Mouse (Mus musculus) hindbrain, embryonic 15.5 days (tissue): Measurements from ENCODE around the gene Defb36. TPM values are rescaled to one million over a fixed set of nuclear protein-coding genes. Genes with fewer than 3 reads are reported as not detected.

Experiments used
- ATAC-seq: fragments of 200-750 bp; cut with Nextera tagmentation; 2 replicates; pipeline ENCODE4 v1.8.0; 2017; ENCODE audit warnings: low read depth, moderate number of reproducible peaks, moderate TSS enrichment; ENCODE audit not compliant: low FRiP score
- H3K27ac ChIP-seq: fragments of 300-500 bp; sonication (generic); replicated peaks from 2 replicates; pipeline ENCODE4 v1.5.1; 2015; ENCODE audit warnings: mild to moderate bottlenecking, inconsistent platforms
- H3K27me3 ChIP-seq: fragments of 300-500 bp; sonication (generic); 2 replicates; pipeline ENCODE4 v1.6.1; 2015; ENCODE audit warnings: control low read depth, inconsistent platforms
- H3K36me3 ChIP-seq: fragments of 300-500 bp; sonication (generic); 2 replicates; pipeline ENCODE4 v1.6.1; 2015; ENCODE audit warnings: control low read depth, inconsistent platforms
- H3K4me1 ChIP-seq: fragments of 300-500 bp; sonication (generic); replicated peaks from 2 replicates; pipeline ENCODE4 v1.6.1; 2015; ENCODE audit warnings: control low read depth, inconsistent platforms
- H3K4me2 ChIP-seq: fragments of 300-500 bp; sonication (generic); 2 replicates; pipeline ENCODE4 v1.6.1; 2015; ENCODE audit warnings: moderate library complexity, mild to moderate bottlenecking, inconsistent platforms
- H3K4me3 ChIP-seq: fragments of 300-500 bp; sonication (generic); 2 replicates; pipeline ENCODE4 v1.5.1; 2015; ENCODE audit warnings: mild to moderate bottlenecking, inconsistent platforms
- H3K9ac ChIP-seq: fragments of 300-500 bp; sonication (generic); 2 replicates; pipeline ENCODE4 v1.6.1; 2015; ENCODE audit warnings: inconsistent platforms
- H3K9me3 ChIP-seq: fragments of 300-500 bp; sonication (generic); 2 replicates; pipeline ENCODE4 v1.6.1; 2016; ENCODE audit warnings: control low read depth, inconsistent platforms
- WGBS: fragments of 180-500 bp; shearing (Covaris S2); methylation state at CpG from one replicate; pipeline ENCODE4 v1.1.7; 2015; 5-methylcytosine and 5-hydroxymethylcytosine counted together
- polyA plus RNA-seq: library from polyadenylated mRNA; unstranded; fragments of >200 nt; fragmentation: Nextera tagmentation; extraction: Ambion mirVana; gene quantifications from 2 replicates; pipeline ENCODE4 v1.2.1, GENCODE M21; 2015

Defb36 gene
- polyA plus RNA-seq, 1 experiment from 2014 or later, result not detected

DNA sequence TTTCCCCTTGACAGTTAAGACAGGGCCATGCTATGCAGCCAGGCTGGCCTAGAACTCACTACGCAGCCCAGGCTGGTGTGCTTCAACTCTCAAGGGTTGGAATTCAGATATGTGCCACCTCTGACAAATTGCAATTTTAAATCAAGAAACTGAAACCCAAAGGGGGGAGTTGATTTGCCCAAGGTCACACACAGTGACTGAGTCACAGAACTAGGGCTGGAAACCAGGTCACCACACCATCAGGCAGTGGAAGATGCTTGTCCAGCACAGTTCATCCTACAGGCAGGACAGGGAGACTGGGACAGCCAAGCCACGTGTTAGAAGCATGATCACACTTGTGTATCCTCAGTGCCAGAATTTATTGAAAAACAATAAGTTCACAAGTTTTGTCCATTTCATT, 20.4 kb downstream of the Defb36 start:
- Histone ChIP-seq H3K27me3 (peaks cover 28% of the 10 kb centered on the region), H3K9ac (no peak overlapping the region), H3K36me3 (no peaks in the 10 kb centered on the region), H3K4me2 (no peak overlapping the region), H3K4me3 (no peak overlapping the region), H3K4me1 (peaks cover 15% of the 10 kb centered on the region), H3K9me3 (no peaks in the 10 kb centered on the region), H3K27ac (no peak overlapping the region)
- WGBS, result 93% methylated on average over 2 of the region's 2 CpGs
- ATAC-seq, result no peak

DNA sequence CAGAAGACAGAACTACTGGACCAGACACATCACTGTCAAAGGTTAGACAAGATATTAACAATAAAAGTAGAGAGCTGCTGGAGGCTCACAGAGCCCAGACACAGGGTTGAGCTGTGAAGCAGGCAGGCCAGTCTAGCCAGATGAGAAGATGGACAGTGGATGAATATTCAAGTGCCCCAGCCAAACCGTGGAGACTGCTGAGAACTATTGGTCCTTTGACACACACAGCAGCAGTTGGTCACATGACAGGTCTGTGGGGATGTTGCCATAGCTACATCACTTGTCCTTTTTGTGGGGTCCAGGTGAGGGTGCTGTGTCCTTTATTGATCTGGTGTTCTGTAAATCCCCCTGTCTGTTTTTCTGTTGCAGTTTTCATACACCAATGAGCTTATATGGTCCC, 21.1 kb downstream of the Defb36 start:
- Histone ChIP-seq H3K27ac (no peak overlapping the region), H3K4me2 (no peak overlapping the region), H3K27me3 (peaks cover 28% of the 10 kb centered on the region), H3K4me1 (peaks cover 15% of the 10 kb centered on the region), H3K4me3 (no peak overlapping the region), H3K36me3 (no peaks in the 10 kb centered on the region), H3K9ac (no peak overlapping the region), H3K9me3 (no peaks in the 10 kb centered on the region)
- 0% methylated on average over 1 of the region's 1 CpGs for WGBS
- ATAC-seq, result no peak

DNA sequence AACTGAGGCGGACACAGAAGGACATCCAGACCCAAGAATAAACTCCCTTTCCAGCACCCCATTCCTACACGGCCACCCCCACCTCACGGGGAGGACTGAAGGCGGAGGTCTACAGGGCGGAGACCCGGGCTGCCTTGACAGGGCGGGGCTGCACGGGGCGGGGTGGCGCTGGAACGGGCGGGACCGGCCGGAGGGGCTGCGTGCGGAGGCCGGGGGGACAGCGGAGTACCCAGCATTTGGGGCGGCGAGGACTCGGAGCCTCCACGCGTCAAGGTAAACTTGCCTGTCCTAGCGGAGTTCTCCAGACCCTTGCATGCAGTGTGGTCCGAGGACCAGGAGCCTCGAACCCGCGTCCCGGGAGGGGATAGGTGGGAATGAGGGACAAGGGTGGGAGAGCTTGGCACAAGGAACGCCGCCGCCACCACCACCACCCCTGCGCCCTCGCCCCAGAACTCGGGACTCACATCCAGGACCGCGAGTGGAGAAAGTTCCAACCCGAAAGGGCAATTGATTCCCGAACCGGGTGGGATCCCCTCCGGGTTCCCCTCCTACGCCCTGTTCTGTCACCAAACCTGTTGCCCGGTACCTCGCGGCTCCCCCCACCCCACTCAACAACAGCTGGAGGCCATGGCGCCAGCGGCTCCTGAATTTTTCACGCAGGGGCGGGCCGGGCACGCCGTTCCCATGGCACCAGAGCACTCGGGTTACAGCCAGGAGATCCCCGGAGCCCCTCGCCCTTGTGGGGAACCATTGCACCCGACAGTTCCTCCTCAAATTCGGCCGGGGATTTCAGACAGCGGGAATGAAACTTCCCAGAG, 22.9 kb downstream of the Defb36 start, which contains the start of gene Rem1:
Rem1 (plus strand) TSS at position 178 of the 818 bp plus-strand sequence.
- H3K9ac ChIP-seq, result 0 out of 2 replicates have a peak within 1 kb of the TSS, but pooled peaks have one; percentile 13
- 2% methylated on average over 46 of the region's 59 CpGs for WGBS

DNA sequence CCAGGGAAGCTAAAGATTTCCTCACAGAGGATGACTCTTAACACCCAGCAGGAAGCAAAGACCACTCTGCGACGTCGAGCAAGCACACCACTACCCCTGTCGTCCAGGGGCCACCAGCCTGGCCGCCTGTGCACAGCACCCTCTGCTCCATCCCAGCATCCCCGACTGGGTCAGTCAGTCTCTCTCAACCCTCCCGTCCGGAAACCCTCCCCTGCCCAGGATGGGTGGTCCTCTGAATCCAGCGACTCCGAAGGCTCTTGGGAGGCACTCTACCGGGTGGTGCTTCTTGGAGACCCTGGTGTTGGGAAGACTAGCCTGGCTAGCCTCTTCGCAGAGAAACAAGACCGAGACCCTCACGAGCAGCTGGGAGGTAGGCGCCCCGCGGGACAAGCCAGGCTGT, 23.9 kb downstream of the Defb36 start:
- H3K27me3 ChIP-seq, result peaks cover 28% of the 10 kb centered on the region

More for the DNA sequence above, 22.9 kb downstream of the Defb36 start, which contains the start of gene Rem1:
- peaks cover 15% of the 10 kb centered on the region for H3K4me1 ChIP-seq
- H3K4me2 ChIP-seq, result peak within 1 kb of the TSS; percentile 63
- peak within 1 kb of the TSS; percentile 32 for H3K4me3 ChIP-seq
- H3K27ac ChIP-seq, result no peak within 1 kb of the TSS
- H3K9me3 ChIP-seq, result no peaks in the 10 kb centered on the region
- H3K27me3 ChIP-seq, result peaks cover 28% of the 10 kb centered on the region
- ATAC-seq, result no peak
- no peaks in the 10 kb centered on the region for H3K36me3 ChIP-seq

DNA sequence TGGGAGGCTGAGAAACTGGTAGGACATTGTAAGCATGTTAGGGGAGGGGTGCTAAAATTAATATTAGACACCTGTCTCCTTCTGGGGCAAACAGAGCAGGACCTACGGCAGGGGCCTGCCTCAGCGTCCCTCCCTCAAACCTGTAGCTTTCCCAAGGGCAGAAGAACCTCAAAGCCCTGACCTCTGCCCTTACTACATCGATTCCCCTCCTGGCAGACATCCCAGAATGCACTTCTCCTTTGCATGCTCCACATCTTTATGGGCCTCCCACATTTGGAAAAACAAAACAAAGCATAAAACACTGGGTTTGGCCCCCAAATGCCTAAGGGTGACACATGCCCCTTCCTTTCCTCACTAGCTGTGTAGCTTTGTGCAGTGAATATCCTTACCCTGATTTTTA, 25.1 kb downstream of the Defb36 start:
- 71% methylated on average over 3 of the region's 3 CpGs for WGBS
- Histone ChIP-seq H3K4me2 (no peak overlapping the region), H3K4me1 (peaks cover 15% of the 10 kb centered on the region), H3K27ac (no peak overlapping the region), H3K9me3 (no peaks in the 10 kb centered on the region), H3K4me3 (no peak overlapping the region), H3K36me3 (no peaks in the 10 kb centered on the region), H3K9ac (no peak overlapping the region), H3K27me3 (peaks cover 28% of the 10 kb centered on the region)
- ATAC-seq, result no peak

More for the DNA sequence above, 23.9 kb downstream of the Defb36 start:
- Histone ChIP-seq H3K4me1 (peaks cover 15% of the 10 kb centered on the region), H3K4me3 (no peak overlapping the region), H3K4me2 (no peak overlapping the region), H3K9me3 (no peaks in the 10 kb centered on the region), H3K27ac (no peak overlapping the region), H3K9ac (no peak overlapping the region), H3K36me3 (no peaks in the 10 kb centered on the region)
- WGBS, result 49% methylated on average over 17 of the region's 17 CpGs
- no peak for ATAC-seq

DNA sequence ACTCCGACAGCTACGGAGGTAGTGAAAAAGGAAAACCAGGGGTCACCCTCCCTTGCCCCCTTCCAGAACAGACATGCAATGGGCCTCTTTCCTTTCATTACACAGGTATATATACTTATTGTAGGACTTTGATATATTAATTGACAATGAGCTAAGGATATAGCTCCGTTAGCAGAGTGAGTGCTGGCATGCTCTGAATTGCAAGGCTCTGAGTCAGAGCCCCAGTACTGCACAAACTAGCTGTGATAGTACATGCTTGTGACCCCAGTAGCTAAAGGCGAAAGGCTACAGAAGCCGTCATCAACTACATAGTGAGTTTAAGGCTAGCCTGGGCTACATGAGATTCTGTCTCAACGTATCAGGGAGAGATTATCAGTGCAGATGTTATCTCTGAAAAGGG, 25.8 kb downstream of the Defb36 start:
- no peak overlapping the region for H3K27ac ChIP-seq
- H3K9me3 ChIP-seq, result no peaks in the 10 kb centered on the region
- H3K36me3 ChIP-seq, result no peaks in the 10 kb centered on the region
- peaks cover 15% of the 10 kb centered on the region for H3K4me1 ChIP-seq
- H3K9ac ChIP-seq, result no peak overlapping the region
- H3K4me3 ChIP-seq, result no peak overlapping the region
- H3K27me3 ChIP-seq, result peaks cover 28% of the 10 kb centered on the region
- WGBS, result 94% methylated on average over 6 of the region's 6 CpGs
- ATAC-seq, result no peak
- H3K4me2 ChIP-seq, result no peak overlapping the region

DNA sequence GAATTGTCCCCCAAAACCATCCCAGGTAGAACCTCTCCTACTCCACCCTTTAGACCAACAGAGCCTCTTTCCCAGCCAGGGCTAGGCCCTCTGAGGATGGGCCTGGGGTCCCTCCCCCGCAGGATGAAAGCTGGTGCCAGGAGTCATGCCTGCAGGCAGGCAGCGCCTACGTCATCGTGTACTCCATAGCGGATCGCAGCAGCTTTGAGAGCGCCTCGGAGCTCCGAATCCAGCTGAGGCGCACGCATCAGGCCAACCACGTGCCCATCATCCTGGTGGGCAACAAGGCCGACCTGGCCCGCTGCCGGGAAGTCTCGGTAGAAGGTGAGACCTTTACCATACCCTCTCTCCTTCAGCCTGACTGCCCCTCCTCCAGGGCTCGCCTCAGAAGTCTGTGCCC, 29.2 kb downstream of the Defb36 start:
- Histone ChIP-seq H3K27me3 (peaks cover 8% of the 10 kb centered on the region), H3K4me2 (peak overlapping the region; percentile 37), H3K36me3 (no peaks in the 10 kb centered on the region), H3K4me1 (no peaks in the 10 kb centered on the region), H3K9me3 (no peaks in the 10 kb centered on the region), H3K27ac (no peak overlapping the region), H3K4me3 (0 out of 2 replicates have a peak overlapping the region, but pooled peaks have one; percentile 5), H3K9ac (no peak overlapping the region)
- no peak for ATAC-seq
- WGBS, result 39% methylated on average over 17 of the region's 17 CpGs

DNA sequence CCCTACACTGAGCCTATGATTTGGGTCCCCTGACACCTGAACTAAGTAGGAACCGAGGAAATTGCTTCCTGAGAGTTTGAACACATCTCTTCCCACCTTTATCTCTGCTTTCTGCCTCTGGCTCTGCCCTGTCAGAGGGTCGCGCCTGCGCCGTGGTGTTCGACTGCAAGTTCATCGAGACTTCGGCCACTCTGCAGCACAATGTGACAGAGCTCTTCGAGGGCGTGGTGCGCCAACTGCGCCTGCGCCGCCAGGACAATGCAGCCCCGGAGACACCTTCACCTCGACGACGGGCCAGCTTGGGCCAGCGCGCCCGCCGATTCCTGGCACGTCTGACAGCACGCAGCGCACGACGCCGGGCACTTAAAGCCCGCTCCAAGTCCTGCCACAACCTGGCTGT, 30.2 kb downstream of the Defb36 start:
- no peak for ATAC-seq
- Histone ChIP-seq H3K27me3 (peaks cover 1% of the 10 kb centered on the region; the same call in 1 of the 2 replicates), H3K4me2 (no peak overlapping the region), H3K4me3 (no peak overlapping the region), H3K27ac (no peak overlapping the region), H3K9ac (no peak overlapping the region), H3K9me3 (no peaks in the 10 kb centered on the region), H3K4me1 (no peaks in the 10 kb centered on the region), H3K36me3 (no peaks in the 10 kb centered on the region)
- 74% methylated on average over 29 of the region's 29 CpGs for WGBS

DNA sequence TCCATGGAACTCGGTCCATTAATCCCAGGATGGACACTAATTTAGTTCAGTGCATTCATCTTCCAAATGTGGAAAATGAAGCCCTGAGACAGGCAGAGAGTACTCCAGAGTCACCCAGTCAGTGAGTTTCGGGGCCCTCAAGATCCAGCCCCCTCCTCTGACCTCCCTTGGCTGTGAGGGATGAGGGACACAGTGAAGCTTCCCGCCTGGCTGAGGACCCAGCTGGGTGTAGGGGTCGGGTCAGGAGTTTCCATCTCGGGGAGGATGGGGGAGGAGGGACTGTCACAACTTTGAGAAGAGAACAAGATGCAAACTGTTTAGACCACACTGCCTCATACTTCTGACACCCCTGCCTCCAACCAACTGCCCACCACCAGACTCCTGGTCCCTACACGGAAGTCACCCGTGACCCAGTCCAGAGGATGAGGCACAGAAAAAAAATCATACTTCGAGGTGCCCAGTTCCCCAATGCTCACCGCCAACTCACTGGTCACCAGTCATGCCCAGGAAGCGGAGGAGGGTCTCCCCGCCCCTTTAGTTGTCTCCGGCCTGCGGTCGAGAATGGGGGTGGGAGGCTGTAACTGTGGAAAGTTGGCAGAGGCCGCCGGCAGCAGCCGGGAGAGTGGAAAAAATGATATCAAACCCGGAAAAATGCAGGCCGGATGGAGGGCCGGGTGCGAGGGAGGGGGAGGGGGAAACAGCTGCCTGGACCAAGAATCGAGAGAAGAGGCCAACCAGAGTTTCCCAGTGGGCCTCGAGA, 32.3 kb downstream of the Defb36 start:
- H3K4me1 ChIP-seq, result peaks cover 5% of the 10 kb centered on the region; the same call in 1 of the 2 replicates
- ATAC-seq, result no peak
- no peak overlapping the region for H3K4me3 ChIP-seq
- no peaks in the 10 kb centered on the region for H3K36me3 ChIP-seq
- H3K9me3 ChIP-seq, result no peaks in the 10 kb centered on the region
- H3K27ac ChIP-seq, result no peak overlapping the region
- H3K4me2 ChIP-seq, result no peak overlapping the region
- H3K9ac ChIP-seq, result no peak overlapping the region
- no peaks in the 10 kb centered on the region for H3K27me3 ChIP-seq
- 69% methylated on average over 23 of the region's 23 CpGs for WGBS

DNA sequence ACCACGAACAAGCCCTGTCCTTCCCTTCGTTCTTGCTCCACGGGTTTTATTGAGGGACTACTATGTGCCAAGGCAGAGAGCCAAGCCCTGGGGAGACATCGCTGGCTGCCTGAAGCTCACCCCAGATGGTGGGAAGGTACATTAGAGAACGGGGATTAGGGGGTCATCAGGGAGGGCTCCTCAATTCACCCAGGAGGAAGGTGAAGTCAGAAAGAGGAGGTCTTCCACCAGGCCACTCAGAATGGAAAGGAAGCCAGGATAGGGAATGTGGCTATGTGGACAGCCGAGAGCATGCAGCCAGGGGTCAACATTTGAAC, 32.8 kb downstream of the Defb36 start:
- Histone ChIP-seq H3K4me1 (peaks cover 5% of the 10 kb centered on the region; the same call in 1 of the 2 replicates), H3K27me3 (no peaks in the 10 kb centered on the region), H3K27ac (no peak overlapping the region), H3K36me3 (no peaks in the 10 kb centered on the region), H3K4me3 (no peak overlapping the region), H3K9me3 (no peaks in the 10 kb centered on the region), H3K9ac (no peak overlapping the region), H3K4me2 (no peak overlapping the region)
- WGBS, result 83% methylated on average over 6 of the region's 6 CpGs
- no peak for ATAC-seq

DNA sequence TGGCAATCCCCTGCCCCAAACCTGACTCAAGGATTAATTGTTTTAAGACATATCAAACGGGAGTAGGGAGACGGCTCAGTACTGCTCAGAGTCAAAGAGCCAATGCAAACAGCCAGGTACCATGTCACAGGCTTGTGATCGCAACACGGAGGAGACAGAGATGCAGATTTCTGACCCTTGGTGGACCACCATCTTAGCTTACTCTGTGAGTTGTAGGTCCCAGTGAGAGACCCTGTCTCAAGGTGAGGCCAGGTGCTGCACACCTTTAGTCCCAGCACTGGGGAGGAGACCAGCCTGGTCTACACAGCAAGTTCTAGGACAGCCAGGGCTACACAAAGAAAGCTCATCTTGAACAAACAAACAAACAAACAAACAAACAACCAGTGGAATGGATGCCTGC, 33.3 kb downstream of the Defb36 start:
- no peak overlapping the region for H3K27ac ChIP-seq
- no peaks in the 10 kb centered on the region for H3K9me3 ChIP-seq
- H3K36me3 ChIP-seq, result no peaks in the 10 kb centered on the region
- H3K27me3 ChIP-seq, result no peaks in the 10 kb centered on the region
- no peak overlapping the region for H3K4me2 ChIP-seq
- ATAC-seq, result no peak
- H3K4me1 ChIP-seq, result peaks cover 5% of the 10 kb centered on the region; the same call in 1 of the 2 replicates
- WGBS, result 91% methylated on average over 4 of the region's 4 CpGs
- no peak overlapping the region for H3K9ac ChIP-seq
- H3K4me3 ChIP-seq, result no peak overlapping the region

DNA sequence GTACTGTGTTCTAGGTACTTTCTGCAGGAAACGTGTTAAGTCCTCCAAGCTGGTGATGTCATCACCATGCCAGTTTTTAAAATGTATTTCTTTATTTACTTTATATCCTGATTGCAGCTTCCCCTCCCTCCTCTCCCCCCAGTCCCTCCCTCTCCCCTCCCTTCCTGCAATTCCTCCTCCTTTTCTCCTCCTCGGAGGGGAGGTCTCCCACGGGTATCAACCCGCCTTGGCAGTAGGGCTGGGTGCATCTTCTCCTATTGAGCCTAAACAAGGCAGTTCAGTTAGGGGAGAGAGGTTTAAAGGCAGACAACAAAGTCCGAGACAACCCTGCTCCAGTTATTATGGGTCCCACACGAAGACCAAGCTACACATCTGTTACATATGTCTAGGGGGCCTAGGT, 34.7 kb downstream of the Defb36 start:
- ATAC-seq, result no peak
- 47% methylated on average over 6 of the region's 6 CpGs for WGBS

More for the DNA sequence above, 34.7 kb downstream of the Defb36 start:
- Histone ChIP-seq H3K4me2 (no peak overlapping the region), H3K36me3 (no peaks in the 10 kb centered on the region), H3K27ac (no peak overlapping the region), H3K9ac (no peak overlapping the region), H3K27me3 (no peaks in the 10 kb centered on the region), H3K9me3 (no peaks in the 10 kb centered on the region), H3K4me3 (no peak overlapping the region), H3K4me1 (peaks cover 5% of the 10 kb centered on the region; the same call in 1 of the 2 replicates)
